Mouse (Mus musculus): Measurements from ENCODE around the gene Ppt1. TPM values are rescaled to one million over a fixed set of nuclear protein-coding genes. Genes with fewer than 3 reads are reported as not detected.
"Not testable (repeated sequence)": the region's sequence is repeated elsewhere in the genome, so short reads cannot be mapped to it uniquely, and the experiment has no call there.

Ppt1 gene
- polyA plus RNA-seq (2015; fragmentation: Nextera tagmentation; extraction: Ambion mirVana): 79.4 and 83.0 TPM in 2 replicates

DNA sequence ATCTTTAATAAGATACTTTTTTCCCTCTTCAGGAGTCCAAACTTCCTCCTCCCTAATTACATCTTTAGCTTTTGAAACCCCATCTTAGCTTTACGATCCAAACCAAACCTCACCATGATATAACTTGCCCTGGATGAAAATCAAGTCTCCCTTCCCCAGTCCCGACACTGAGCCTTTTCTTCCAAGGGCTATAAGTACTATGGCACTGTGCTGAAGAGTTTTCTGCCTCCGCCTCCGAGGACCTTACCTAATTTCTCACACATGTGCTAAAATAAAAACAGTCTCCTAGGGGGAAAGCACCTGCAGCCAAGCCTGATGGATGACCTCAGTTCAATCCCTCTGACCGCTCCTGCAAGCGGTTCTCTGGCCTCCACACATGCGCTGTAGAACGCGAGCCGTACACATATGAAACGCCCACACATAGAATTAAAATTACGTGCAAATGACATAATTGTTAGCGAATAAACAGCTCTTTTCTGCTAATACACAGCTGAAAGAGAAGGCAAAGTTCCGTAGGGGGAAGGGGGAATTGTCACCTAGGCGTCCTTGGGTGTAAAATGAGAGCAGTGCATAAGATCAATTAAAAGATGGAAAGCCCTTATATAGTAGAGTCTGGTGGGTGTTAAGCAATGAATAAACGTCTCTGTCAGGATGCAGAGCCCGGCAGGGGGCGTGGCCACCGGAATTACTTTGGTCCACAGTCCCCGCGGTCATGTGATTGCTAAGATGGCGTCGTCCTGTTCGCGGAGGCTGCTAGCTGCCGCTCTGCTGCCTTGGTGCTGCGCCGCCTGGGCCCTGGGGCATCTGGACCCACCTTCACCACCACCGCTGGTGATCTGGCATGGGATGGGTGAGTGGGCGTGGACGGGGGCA, at the start of gene Ppt1:
Ppt1 (plus strand) TSS at position 713 of the 873 bp plus-strand sequence.
- Histone ChIP-seq H3K27me3 (no peaks in the 10 kb centered on the region), H3K4me2 (peak within 1 kb of the TSS; percentile 85), H3K9ac (peak within 1 kb of the TSS; percentile 60), H3K27ac (peak within 1 kb of the TSS; percentile 63), H3K4me3 (peak within 1 kb of the TSS; percentile 72), H3K9me3 (no peaks in the 10 kb centered on the region), H3K36me3 (0 out of 2 replicates have a peak, but pooled peaks cover 2% of the 10 kb centered on the region), H3K4me1 (peaks cover 18% of the 10 kb centered on the region)
- 3% methylated on average over 31 of the region's 31 CpGs for WGBS
- ATAC-seq (ENCODE audit: insufficient number of reproducible peaks, low FRiP score, low TSS enrichment, low read depth): peak; percentile 86

DNA sequence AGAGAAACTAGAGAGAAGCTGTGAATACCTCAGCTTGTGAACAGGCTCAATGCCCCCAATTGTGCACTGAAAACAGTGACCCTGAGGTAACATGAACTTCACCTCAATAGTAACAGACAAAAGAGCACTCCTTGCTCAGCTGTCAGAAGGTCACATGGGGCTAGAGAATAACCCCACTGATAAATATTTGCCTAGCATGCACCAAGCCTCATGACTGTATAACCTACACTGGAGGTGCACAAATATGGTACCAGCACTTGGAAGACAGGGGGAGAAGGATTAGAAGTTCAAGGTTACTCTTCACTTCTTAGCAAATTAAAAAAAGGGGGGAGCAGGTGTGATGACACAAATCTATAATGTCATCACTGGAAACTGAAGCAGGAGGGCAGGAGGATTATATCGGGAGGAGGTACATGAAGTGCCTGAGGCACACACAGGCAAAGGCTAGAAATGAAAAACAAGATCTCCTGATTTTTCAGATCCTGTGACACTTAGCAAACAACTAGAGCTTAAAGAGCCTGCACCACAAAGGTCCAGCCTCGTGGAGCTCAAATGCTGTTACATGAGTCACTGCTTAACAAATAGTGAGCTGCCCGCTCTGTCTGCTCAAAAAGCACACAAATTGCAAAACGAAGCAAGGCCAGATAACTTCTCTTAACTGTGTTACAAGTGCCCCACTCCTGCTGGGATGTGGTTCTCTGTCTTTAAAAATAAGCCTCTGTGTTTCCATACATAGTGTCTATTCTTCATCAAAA, 46.5 kb upstream of the Ppt1 start:
- WGBS: 71% methylated on average over 4 of the region's 4 CpGs
- Histone ChIP-seq H3K4me2 (no peak overlapping the region), H3K4me3 (no peak overlapping the region), H3K9ac (no peak overlapping the region), H3K36me3 (no peaks in the 10 kb centered on the region), H3K9me3 (no peaks in the 10 kb centered on the region), H3K27me3 (no peaks in the 10 kb centered on the region), H3K4me1 (no peaks in the 10 kb centered on the region), H3K27ac (no peak overlapping the region)
- no peak for ATAC-seq (ENCODE audit: insufficient number of reproducible peaks, low FRiP score, low TSS enrichment, low read depth)

DNA sequence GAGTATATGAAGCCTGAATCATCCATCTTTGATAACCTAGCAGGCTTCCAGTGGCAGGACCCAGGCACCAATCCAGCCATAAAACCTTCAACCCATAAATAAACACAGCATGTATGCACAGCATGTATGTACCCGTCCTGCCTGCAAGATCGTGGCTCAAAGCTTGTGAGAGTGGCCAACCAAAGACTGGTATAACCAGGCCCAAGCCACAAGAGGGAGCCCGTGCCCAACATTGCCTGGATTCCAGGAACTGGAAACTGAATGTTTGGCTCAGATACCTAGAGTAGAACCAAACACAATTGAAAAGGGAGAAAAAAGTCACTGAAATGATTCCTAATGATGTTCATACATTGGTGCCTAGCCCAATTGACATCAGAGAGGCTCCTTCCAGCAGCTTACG, 27.9 kb upstream of the Ppt1 start:
- Histone ChIP-seq H3K9me3 (no peaks in the 10 kb centered on the region), H3K36me3 (no peaks in the 10 kb centered on the region), H3K9ac (no peak overlapping the region), H3K4me2 (no peak overlapping the region), H3K4me1 (no peaks in the 10 kb centered on the region), H3K4me3 (no peak overlapping the region), H3K27ac (no peak overlapping the region), H3K27me3 (no peaks in the 10 kb centered on the region)
- WGBS: 18% methylated on average over 4 of the region's 4 CpGs
- ATAC-seq (ENCODE audit: insufficient number of reproducible peaks, low FRiP score, low TSS enrichment, low read depth): no peak

DNA sequence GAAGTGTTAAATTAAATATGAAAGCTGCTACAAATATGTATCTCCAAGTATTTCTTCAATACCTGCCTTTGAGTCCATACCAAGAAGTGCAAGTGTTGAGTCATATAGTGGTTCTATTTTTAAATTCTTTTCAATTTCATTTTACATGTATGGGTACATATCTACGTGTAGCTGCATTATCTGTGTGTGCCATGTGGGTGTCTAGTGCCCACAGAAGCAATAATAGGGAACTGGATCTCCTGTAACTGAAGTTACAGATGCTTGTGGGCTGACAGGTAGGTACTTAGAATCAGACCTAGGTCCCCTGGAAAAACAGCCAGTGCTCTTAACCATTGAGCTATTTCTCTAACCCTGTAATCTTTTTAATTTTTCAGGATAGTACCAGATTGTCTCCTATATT, 24.9 kb upstream of the Ppt1 start:
- no peak overlapping the region for H3K27ac ChIP-seq
- H3K27me3 ChIP-seq: no peaks in the 10 kb centered on the region
- H3K4me3 ChIP-seq: no peak overlapping the region
- no peaks in the 10 kb centered on the region for H3K9me3 ChIP-seq
- no peak overlapping the region for H3K4me2 ChIP-seq
- no peaks in the 10 kb centered on the region for H3K36me3 ChIP-seq
- no peak overlapping the region for H3K9ac ChIP-seq
- no peak for ATAC-seq (ENCODE audit: insufficient number of reproducible peaks, low FRiP score, low TSS enrichment, low read depth)
- WGBS: 49% methylated on average over 1 of the region's 1 CpGs
- no peaks in the 10 kb centered on the region for H3K4me1 ChIP-seq

DNA sequence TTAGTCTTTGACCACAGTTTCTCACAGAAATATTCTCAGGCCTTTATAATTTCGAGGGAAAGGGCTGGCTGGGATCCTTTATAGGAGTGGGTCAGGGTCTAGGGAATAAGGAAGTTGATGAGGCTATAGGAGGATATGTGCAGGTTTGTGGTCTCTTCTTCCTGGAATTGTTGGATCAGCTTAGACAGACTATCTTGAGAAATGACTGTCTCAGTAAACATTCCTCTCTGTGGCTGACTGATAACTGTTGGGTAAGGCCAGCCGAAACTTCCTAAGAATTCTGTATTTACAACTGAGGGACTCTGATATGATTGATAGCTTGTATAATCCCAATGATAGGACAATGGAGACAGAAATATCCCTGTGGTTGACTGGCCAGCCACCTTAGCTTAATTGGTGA, 24.2 kb upstream of the Ppt1 start:
- Histone ChIP-seq H3K4me3 (no peak overlapping the region), H3K27me3 (no peaks in the 10 kb centered on the region), H3K9me3 (no peaks in the 10 kb centered on the region), H3K36me3 (no peaks in the 10 kb centered on the region), H3K27ac (no peak overlapping the region), H3K9ac (no peak overlapping the region), H3K4me1 (no peaks in the 10 kb centered on the region), H3K4me2 (no peak overlapping the region)
- no peak for ATAC-seq (ENCODE audit: insufficient number of reproducible peaks, low FRiP score, low TSS enrichment, low read depth)
- WGBS: 61% methylated on average over 2 of the region's 2 CpGs

DNA sequence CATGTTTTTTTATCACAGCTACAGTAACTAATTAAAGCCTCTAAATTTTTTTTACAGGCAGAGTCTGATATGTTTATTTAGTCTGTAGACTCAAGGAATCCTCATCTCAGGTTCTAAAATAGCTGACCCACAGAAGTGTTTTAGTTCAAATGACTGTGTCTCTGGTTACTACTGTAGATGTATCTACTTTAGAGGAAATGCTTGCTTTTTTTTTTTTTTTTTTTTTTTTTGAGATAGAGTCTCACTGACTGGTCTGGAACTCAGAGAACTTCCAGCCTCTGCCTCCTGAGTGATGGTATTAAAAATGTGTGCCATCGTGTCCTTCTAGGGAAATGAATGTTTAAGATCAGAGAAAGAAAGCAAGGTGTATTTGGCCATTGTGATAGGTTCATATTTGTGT, 19.8 kb upstream of the Ppt1 start:
- Histone ChIP-seq H3K9me3 (no peaks in the 10 kb centered on the region), H3K4me1 (no peaks in the 10 kb centered on the region), H3K27me3 (no peaks in the 10 kb centered on the region), H3K27ac (no peak overlapping the region), H3K9ac (no peak overlapping the region), H3K4me2 (no peak overlapping the region), H3K36me3 (no peaks in the 10 kb centered on the region), H3K4me3 (no peak overlapping the region)
- WGBS: 80% methylated on average over 1 of the region's 1 CpGs
- no peak for ATAC-seq (ENCODE audit: insufficient number of reproducible peaks, low FRiP score, low TSS enrichment, low read depth)

DNA sequence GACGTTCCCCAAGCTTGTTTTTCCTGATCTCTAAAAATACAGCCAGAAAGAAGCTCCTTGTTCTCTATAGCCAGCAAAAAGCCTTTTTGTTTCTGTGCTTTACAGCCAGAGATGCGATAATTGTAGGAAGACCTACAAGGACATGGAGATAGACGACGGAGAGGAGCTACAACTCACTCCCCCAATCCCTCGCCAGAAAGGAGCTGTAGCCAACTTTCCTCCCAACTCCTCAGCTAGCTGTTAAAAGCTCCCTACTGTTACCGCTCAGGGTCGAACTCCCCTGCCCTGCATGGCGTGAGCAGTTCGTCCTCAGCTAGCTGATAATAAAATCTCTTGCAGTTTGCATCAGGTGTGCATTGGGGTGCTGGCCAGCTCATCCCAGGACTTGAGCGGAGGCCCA, 15.1 kb upstream of the Ppt1 start:
- H3K27me3 ChIP-seq; ATAC-seq (ENCODE audit: insufficient number of reproducible peaks, low FRiP score, low TSS enrichment, low read depth); H3K27ac ChIP-seq; H3K4me1 ChIP-seq; H3K36me3 ChIP-seq; H3K4me2 ChIP-seq; H3K4me3 ChIP-seq; H3K9me3 ChIP-seq; H3K9ac ChIP-seq: not testable (repeated sequence)
- 22% methylated on average over 10 of the region's 10 CpGs for WGBS

DNA sequence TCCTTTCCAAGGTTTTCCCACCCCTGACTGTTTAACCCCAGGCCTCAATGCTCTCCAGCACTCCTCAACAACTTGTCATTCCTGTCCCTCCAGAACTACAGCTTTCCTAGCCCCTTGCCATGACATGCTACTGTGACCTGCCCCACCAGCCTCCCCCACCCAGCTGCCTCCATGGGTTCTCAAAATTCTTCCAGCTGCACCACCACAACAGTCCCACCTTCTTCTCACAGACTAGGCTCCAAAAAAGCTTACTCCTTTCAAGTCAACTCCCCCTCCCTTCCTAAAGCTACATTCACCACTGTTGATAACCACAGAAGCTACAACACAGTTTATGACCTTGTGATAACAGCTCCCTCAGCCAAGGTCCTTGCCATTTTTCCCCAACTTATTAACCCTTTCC, 8.4 kb upstream of the Ppt1 start:
- no peak for ATAC-seq (ENCODE audit: insufficient number of reproducible peaks, low FRiP score, low TSS enrichment, low read depth)

DNA sequence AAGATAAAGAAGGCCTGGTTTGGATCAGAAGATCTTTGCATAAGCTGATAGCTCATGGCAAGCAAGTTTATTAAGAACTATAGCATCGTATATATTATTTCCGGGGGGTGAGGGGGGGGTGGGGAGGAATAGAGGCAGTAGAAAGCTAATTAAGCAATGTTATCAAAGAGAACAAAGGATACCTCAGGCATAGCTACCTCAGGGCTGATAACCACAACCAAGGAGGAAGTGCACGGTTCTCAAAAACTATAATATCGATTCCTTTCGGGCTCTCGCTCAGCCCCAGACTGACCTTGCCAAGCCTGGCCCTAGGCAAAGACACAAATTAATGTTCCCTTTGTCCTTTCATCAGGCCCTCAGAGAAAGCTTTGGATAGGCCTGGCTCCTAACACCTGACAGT, 6.7 kb upstream of the Ppt1 start:
- Histone ChIP-seq H3K4me2 (no peak overlapping the region), H3K9me3 (no peaks in the 10 kb centered on the region), H3K36me3 (no peaks in the 10 kb centered on the region), H3K4me1 (no peaks in the 10 kb centered on the region), H3K27me3 (no peaks in the 10 kb centered on the region), H3K4me3 (no peak overlapping the region), H3K27ac (no peak overlapping the region), H3K9ac (no peak overlapping the region)
- no peak for ATAC-seq (ENCODE audit: insufficient number of reproducible peaks, low FRiP score, low TSS enrichment, low read depth)
- WGBS: 87% methylated on average over 6 of the region's 6 CpGs

More for the DNA sequence above, 8.4 kb upstream of the Ppt1 start:
- no peaks in the 10 kb centered on the region for H3K9me3 ChIP-seq
- no peak overlapping the region for H3K27ac ChIP-seq
- no peaks in the 10 kb centered on the region for H3K36me3 ChIP-seq
- no peak overlapping the region for H3K4me2 ChIP-seq
- H3K27me3 ChIP-seq: no peaks in the 10 kb centered on the region
- no peak overlapping the region for H3K4me3 ChIP-seq
- no peaks in the 10 kb centered on the region for H3K4me1 ChIP-seq
- H3K9ac ChIP-seq: no peak overlapping the region

DNA sequence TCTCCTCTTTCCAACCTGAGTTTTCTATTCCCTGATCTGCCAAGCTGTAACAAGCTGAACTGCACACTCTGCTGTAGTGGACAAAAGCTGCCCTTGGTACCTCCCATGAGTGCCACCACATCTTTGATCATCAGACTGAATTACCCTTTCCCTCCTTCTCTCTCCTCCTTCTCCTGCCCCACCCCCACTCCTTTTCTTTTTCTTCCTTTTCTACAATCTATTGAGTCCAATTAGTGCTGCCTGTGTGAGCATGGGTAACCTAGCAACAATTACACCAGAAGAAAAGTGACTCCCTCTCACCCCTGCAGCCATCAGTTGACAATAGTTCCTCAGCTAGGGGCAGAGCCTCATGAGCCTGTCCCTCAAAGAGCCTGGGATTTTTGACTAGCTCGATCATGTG, 4.2 kb upstream of the Ppt1 start:
- H3K27ac ChIP-seq: no peak overlapping the region
- no peaks in the 10 kb centered on the region for H3K36me3 ChIP-seq
- 71% methylated on average over 1 of the region's 1 CpGs for WGBS
- H3K4me2 ChIP-seq: no peak overlapping the region
- ATAC-seq (ENCODE audit: insufficient number of reproducible peaks, low FRiP score, low TSS enrichment, low read depth): no peak
- no peaks in the 10 kb centered on the region for H3K9me3 ChIP-seq
- H3K4me1 ChIP-seq: peaks cover 12% of the 10 kb centered on the region
- H3K9ac ChIP-seq: no peak overlapping the region
- no peak overlapping the region for H3K4me3 ChIP-seq
- no peaks in the 10 kb centered on the region for H3K27me3 ChIP-seq

DNA sequence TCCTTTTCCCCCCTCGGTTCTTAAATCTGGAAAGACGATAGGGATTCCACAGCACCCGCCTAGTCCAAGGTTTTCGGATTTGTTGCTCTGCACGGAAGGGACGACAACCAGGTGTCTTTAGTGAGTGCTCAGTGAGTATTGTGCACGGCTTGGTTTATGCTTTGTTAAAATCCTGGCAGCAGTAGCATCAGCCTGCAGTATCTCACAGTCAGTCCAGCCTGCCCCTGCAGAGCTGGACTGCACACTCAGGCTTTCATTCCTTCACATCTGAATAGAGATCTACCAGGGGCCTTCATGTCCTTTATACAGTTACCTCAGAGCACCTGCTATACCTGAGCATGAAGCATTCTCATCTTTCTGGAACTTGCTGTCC, 347 bp downstream of the Ppt1 start:
- Histone ChIP-seq H3K4me1 (peaks cover 18% of the 10 kb centered on the region), H3K4me3 (peak overlapping the region; percentile 72), H3K36me3 (0 out of 2 replicates have a peak, but pooled peaks cover 3% of the 10 kb centered on the region), H3K27ac (no peak overlapping the region; the same call in 1 of the 2 replicates), H3K27me3 (no peaks in the 10 kb centered on the region), H3K9me3 (no peaks in the 10 kb centered on the region), H3K9ac (peak overlapping the region; percentile 60), H3K4me2 (peak overlapping the region; percentile 85)
- ATAC-seq (ENCODE audit: insufficient number of reproducible peaks, low FRiP score, low TSS enrichment, low read depth): peak; percentile 31; the same call in 1 of the 2 replicates
- 0% methylated on average over 7 of the region's 7 CpGs for WGBS

DNA sequence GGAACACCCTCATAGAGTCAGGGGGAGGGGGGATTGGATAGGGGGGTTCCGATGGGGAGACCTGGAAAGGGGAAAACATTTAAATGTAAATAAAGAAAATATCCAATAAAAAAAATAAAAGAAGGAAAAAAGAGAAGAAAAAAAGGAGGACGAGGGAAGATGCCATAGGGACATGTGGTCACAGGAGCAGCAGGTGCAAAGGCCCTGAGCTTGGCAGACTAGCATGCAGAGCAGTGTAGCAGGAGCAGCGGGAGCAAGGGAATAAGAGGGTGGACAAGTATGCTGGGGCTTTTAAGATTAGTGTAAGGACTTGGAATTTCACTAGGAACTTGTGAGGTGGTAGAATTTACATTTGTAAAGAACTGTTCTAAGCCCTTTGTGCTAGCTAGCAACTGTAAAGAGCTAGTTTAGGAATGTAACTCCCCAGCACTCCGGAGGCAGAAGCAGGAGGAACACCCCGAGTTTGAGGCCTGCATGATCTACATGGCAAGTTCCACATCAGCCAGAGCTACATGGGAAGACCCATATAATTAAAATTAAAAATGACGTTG, 1.2 kb downstream of the Ppt1 start:
- Histone ChIP-seq H3K9me3 (no peaks in the 10 kb centered on the region), H3K4me1 (peaks cover 18% of the 10 kb centered on the region), H3K4me3 (no peak overlapping the region; the same call in 1 of the 2 replicates), H3K9ac (no peak overlapping the region), H3K27me3 (no peaks in the 10 kb centered on the region), H3K36me3 (0 out of 2 replicates have a peak, but pooled peaks cover 10% of the 10 kb centered on the region), H3K27ac (no peak overlapping the region), H3K4me2 (peak overlapping the region; percentile 85; the same call in 1 of the 2 replicates)
- WGBS: 71% methylated on average over 6 of the region's 6 CpGs
- no peak for ATAC-seq (ENCODE audit: insufficient number of reproducible peaks, low FRiP score, low TSS enrichment, low read depth)
